Mouse (Mus musculus) Muller cell, postnatal 12 days (primary cell): ENCODE measurements around the gene Slc16a1.
A peak's percentile ranks its signal among the peaks of the same experiment; 100 is the strongest.

ENCODE experiments used
- DNase-seq: peaks from one replicate; pipeline ENCODE4 v3.0.0-alpha.2; 2015; ENCODE audit errors: inconsistent ontology term

Slc16a1 gene

GRCm38 (mm10) chr3:104638403-104638779 lies at the start of gene Slc16a1:
Gene Slc16a1 (plus strand): TSS chr3:104638668.
- DNase-seq: peak; percentile 94

- no peak for DNase-seq
These were observed 41.9 kb upstream of the Slc16a1 start for GRCm38 (mm10) chr3:104596451-104597134.

GRCm38 (mm10) chr3:104597135-104597764 lies 41.2 kb upstream of the Slc16a1 start:
- DNase-seq: peak; percentile 76

GRCm38 (mm10) chr3:104599296-104600150 lies 38.9 kb upstream of the Slc16a1 start:
- no peak for DNase-seq

GRCm38 (mm10) chr3:104600691-104601090 lies 37.8 kb upstream of the Slc16a1 start:
- DNase-seq: peak; percentile 76

- DNase-seq: peak; percentile 57
These were observed 36.8 kb upstream of the Slc16a1 start for GRCm38 (mm10) chr3:104601680-104602079.

GRCm38 (mm10) chr3:104609690-104610380 lies 28.6 kb upstream of the Slc16a1 start:
- peak; percentile 45 for DNase-seq

GRCm38 (mm10) chr3:104610453-104611230 lies 27.8 kb upstream of the Slc16a1 start:
- DNase-seq: no peak

GRCm38 (mm10) chr3:104611951-104612350 lies 26.5 kb upstream of the Slc16a1 start:
- no peak for DNase-seq

- DNase-seq: no peak
These were observed 25.4 kb upstream of the Slc16a1 start for GRCm38 (mm10) chr3:104613102-104613501.

GRCm38 (mm10) chr3:104614081-104614480 lies 24.4 kb upstream of the Slc16a1 start:
- DNase-seq: no peak

GRCm38 (mm10) chr3:104615216-104615615 lies 23.3 kb upstream of the Slc16a1 start:
- no peak for DNase-seq

GRCm38 (mm10) chr3:104616155-104616554 lies 22.3 kb upstream of the Slc16a1 start:
- DNase-seq: peak; percentile 47

- no peak for DNase-seq
These were observed 16.6 kb upstream of the Slc16a1 start for GRCm38 (mm10) chr3:104621841-104622240.

- no peak for DNase-seq
These were observed 8.7 kb upstream of the Slc16a1 start for GRCm38 (mm10) chr3:104629810-104630209.

- DNase-seq: no peak
These were observed 7.5 kb upstream of the Slc16a1 start for GRCm38 (mm10) chr3:104630941-104631340.

- no peak for DNase-seq
These were observed 5.8 kb upstream of the Slc16a1 start for GRCm38 (mm10) chr3:104632560-104633162.

GRCm38 (mm10) chr3:104636491-104636890 lies 2.0 kb upstream of the Slc16a1 start:
- no peak for DNase-seq

- DNase-seq: no peak
These were observed 753 bp upstream of the Slc16a1 start for GRCm38 (mm10) chr3:104637427-104638402.
